Mouse (Mus musculus): ENCODE measurements around the gene Slc15a1.

Slc15a1 gene

DNA sequence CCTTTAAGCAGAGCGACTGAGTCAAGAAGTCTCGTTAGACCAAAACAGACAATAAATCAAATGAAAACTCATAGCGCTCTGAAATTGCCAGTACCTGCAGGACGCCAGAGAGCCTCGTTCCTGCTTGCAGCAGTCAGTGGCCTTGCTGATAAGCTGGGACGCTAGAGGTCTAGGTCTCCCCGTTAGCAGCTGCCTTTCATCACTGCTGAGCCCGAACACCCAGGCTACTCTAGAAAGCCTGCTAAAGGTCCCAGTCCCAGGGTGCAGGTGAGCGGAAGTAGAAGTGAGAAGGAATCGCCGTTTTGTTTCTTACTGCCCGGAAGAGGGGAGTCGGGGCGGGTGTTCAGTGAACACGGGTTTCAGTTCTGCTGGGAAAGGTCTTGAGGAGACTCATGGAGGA is 49.1 kb downstream of the Slc15a1 start:
- Histone ChIP-seq H3K27me3 (ENCODE audit: insufficient read depth, low read length) (no peaks in the 10 kb centered on the region), H3K4me1 (replicated peaks; ENCODE audit: low read depth, low read length) (peaks cover 26% of the 10 kb centered on the region), H3K36me3 (ENCODE audit: insufficient read depth, low read length) (peaks cover 6% of the 10 kb centered on the region), H3K4me3 (replicated peaks; ENCODE audit: low read length) (peak overlapping the region; percentile 74), H3K9me3 (ENCODE audit: low read length) (no peaks in the 10 kb centered on the region)
- no peak for TF ChIP-seq CTCF (conservative IDR thresholded peaks at IDR 0.05; ENCODE audit: low read length)

GRCm38 (mm10) chr14:121455527-121455926 is 49.5 kb downstream of the Slc15a1 start:
- peaks cover 29% of the 10 kb centered on the region for H3K4me1 ChIP-seq (replicated peaks; ENCODE audit: low read depth, low read length)
- TF ChIP-seq POU5F1 (IDR thresholded peaks at IDR 0.05; ENCODE audit: borderline replicate concordance, low read length) = no peak
- peak; percentile 83 for TF ChIP-seq CTCF (conservative IDR thresholded peaks at IDR 0.05; ENCODE audit: low read length)
- TF ChIP-seq NANOG (IDR thresholded peaks at IDR 0.05; ENCODE audit: borderline replicate concordance, low read length) = no peak
- no peaks in the 10 kb centered on the region for H3K9me3 ChIP-seq (ENCODE audit: low read length)

DNA sequence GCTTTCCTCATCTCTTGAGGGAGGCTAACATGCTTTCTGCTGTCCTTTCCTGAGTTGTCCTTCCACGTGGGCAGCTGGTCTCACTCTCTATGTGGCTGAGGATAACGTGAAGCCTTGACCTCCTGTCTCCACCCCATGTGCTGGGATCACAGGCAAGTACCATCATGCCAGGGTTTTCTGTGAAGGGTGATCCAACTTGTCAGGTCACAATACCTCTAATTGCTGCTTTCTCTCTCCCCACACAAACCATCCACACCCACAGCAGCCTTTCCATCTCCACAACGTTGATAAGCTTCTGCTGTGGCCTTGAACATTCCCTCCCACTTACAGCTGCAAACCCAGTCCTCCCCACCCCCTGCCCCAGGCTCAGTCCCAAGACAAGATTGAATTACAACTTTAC is 51.9 kb downstream of the Slc15a1 start:
- no peaks in the 10 kb centered on the region for H3K27me3 ChIP-seq (ENCODE audit: insufficient read depth, low read length)
- H3K4me1 ChIP-seq (replicated peaks; ENCODE audit: low read depth, low read length) = peaks cover 29% of the 10 kb centered on the region
- H3K4me3 ChIP-seq (replicated peaks; ENCODE audit: low read length) = no peak overlapping the region
- no peaks in the 10 kb centered on the region for H3K9me3 ChIP-seq (ENCODE audit: low read length)
- TF ChIP-seq CTCF (conservative IDR thresholded peaks at IDR 0.05; ENCODE audit: low read length) = no peak
- TF ChIP-seq NANOG (IDR thresholded peaks at IDR 0.05; ENCODE audit: borderline replicate concordance, low read length) = no peak
- TF ChIP-seq POU5F1 (IDR thresholded peaks at IDR 0.05; ENCODE audit: borderline replicate concordance, low read length) = no peak
- no peaks in the 10 kb centered on the region for H3K36me3 ChIP-seq (ENCODE audit: insufficient read depth, low read length)

More at GRCm38 (mm10) chr14:121455527-121455926, 49.5 kb downstream of the Slc15a1 start:
- H3K36me3 ChIP-seq (ENCODE audit: insufficient read depth, low read length) = peaks cover 2% of the 10 kb centered on the region; the same call in 1 of the 2 replicates
- peak overlapping the region; percentile 74 for H3K4me3 ChIP-seq (replicated peaks; ENCODE audit: low read length)
- H3K27me3 ChIP-seq (ENCODE audit: insufficient read depth, low read length) = no peaks in the 10 kb centered on the region

DNA sequence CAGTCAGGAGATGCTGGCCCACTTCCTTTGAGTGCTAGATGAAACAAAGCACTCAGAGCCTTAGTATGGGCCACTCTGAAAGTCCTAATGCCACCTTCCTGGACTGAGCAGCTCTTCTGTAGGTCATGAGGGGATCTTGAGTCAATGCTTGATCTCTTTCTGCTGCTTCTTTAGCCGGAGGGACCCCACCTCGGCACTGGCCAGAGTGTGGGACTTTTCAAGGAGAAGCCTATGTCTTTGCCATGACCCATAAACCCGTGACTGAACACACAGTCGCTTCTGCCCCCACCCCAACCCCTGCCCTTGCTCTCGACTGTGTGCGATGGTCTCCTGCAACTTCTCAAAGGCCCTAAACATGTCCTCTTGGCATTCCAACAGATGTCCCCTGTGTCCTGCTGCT is 52.8 kb downstream of the Slc15a1 start:
- no peak overlapping the region for H3K4me3 ChIP-seq (replicated peaks; ENCODE audit: low read length)
- TF ChIP-seq NANOG (IDR thresholded peaks at IDR 0.05; ENCODE audit: borderline replicate concordance, low read length) = no peak
- no peak for TF ChIP-seq CTCF (conservative IDR thresholded peaks at IDR 0.05; ENCODE audit: low read length)
- TF ChIP-seq POU5F1 (IDR thresholded peaks at IDR 0.05; ENCODE audit: borderline replicate concordance, low read length) = no peak
- no peaks in the 10 kb centered on the region for H3K36me3 ChIP-seq (ENCODE audit: insufficient read depth, low read length)

GRCm38 (mm10) chr14:121451424-121452029 is 53.5 kb downstream of the Slc15a1 start:
- Histone ChIP-seq H3K9me3 (ENCODE audit: low read length) (no peaks in the 10 kb centered on the region), H3K27me3 (ENCODE audit: insufficient read depth, low read length) (no peaks in the 10 kb centered on the region), H3K4me3 (replicated peaks; ENCODE audit: low read length) (no peak overlapping the region), H3K36me3 (ENCODE audit: insufficient read depth, low read length) (no peaks in the 10 kb centered on the region), H3K4me1 (replicated peaks; ENCODE audit: low read depth, low read length) (peaks cover 22% of the 10 kb centered on the region)
- no peak for TF ChIP-seq NANOG (IDR thresholded peaks at IDR 0.05; ENCODE audit: borderline replicate concordance, low read length)
- TF ChIP-seq CTCF (conservative IDR thresholded peaks at IDR 0.05; ENCODE audit: low read length) = no peak
- no peak for TF ChIP-seq POU5F1 (IDR thresholded peaks at IDR 0.05; ENCODE audit: borderline replicate concordance, low read length)

More for the DNA sequence above, 52.8 kb downstream of the Slc15a1 start:
- H3K4me1 ChIP-seq (replicated peaks; ENCODE audit: low read depth, low read length) = peaks cover 21% of the 10 kb centered on the region
- H3K27me3 ChIP-seq (ENCODE audit: insufficient read depth, low read length) = no peaks in the 10 kb centered on the region
- no peaks in the 10 kb centered on the region for H3K9me3 ChIP-seq (ENCODE audit: low read length)

GRCm38 (mm10) chr14:121450504-121451423 is 54.3 kb downstream of the Slc15a1 start:
- Histone ChIP-seq H3K27me3 (ENCODE audit: insufficient read depth, low read length) (no peaks in the 10 kb centered on the region), H3K9me3 (ENCODE audit: low read length) (no peaks in the 10 kb centered on the region)
- TF ChIP-seq POU5F1 (IDR thresholded peaks at IDR 0.05; ENCODE audit: borderline replicate concordance, low read length) (no peak), CTCF (conservative IDR thresholded peaks at IDR 0.05; ENCODE audit: low read length) (peak; percentile 54), NANOG (IDR thresholded peaks at IDR 0.05; ENCODE audit: borderline replicate concordance, low read length) (no peak)

GRCm38 (mm10) chr14:121446951-121447350 is 58.1 kb downstream of the Slc15a1 start:
- Histone ChIP-seq H3K4me3 (replicated peaks; ENCODE audit: low read length) (peak overlapping the region; percentile 49; the same call in 1 of the 2 replicates), H3K27me3 (ENCODE audit: insufficient read depth, low read length) (no peaks in the 10 kb centered on the region), H3K9me3 (ENCODE audit: low read length) (peaks cover 2% of the 10 kb centered on the region), H3K36me3 (ENCODE audit: insufficient read depth, low read length) (no peaks in the 10 kb centered on the region), H3K4me1 (replicated peaks; ENCODE audit: low read depth, low read length) (peaks cover 29% of the 10 kb centered on the region)
- no peak for TF ChIP-seq NANOG (IDR thresholded peaks at IDR 0.05; ENCODE audit: borderline replicate concordance, low read length)
- TF ChIP-seq POU5F1 (IDR thresholded peaks at IDR 0.05; ENCODE audit: borderline replicate concordance, low read length) = no peak
- TF ChIP-seq CTCF (conservative IDR thresholded peaks at IDR 0.05; ENCODE audit: low read length) = no peak

More at GRCm38 (mm10) chr14:121450504-121451423, 54.3 kb downstream of the Slc15a1 start:
- no peaks in the 10 kb centered on the region for H3K36me3 ChIP-seq (ENCODE audit: insufficient read depth, low read length)
- peaks cover 20% of the 10 kb centered on the region for H3K4me1 ChIP-seq (replicated peaks; ENCODE audit: low read depth, low read length)
- no peak overlapping the region for H3K4me3 ChIP-seq (replicated peaks; ENCODE audit: low read length)

GRCm38 (mm10) chr14:121445194-121445593 is 59.9 kb downstream of the Slc15a1 start:
- Histone ChIP-seq H3K27me3 (ENCODE audit: insufficient read depth, low read length) (no peaks in the 10 kb centered on the region), H3K36me3 (ENCODE audit: insufficient read depth, low read length) (no peaks in the 10 kb centered on the region), H3K9me3 (ENCODE audit: low read length) (peaks cover 14% of the 10 kb centered on the region), H3K4me3 (replicated peaks; ENCODE audit: low read length) (no peak overlapping the region), H3K4me1 (replicated peaks; ENCODE audit: low read depth, low read length) (peaks cover 23% of the 10 kb centered on the region)
- no peak for TF ChIP-seq POU5F1 (IDR thresholded peaks at IDR 0.05; ENCODE audit: borderline replicate concordance, low read length)
- TF ChIP-seq NANOG (IDR thresholded peaks at IDR 0.05; ENCODE audit: borderline replicate concordance, low read length) = no peak
- peak; percentile 56 for TF ChIP-seq CTCF (conservative IDR thresholded peaks at IDR 0.05; ENCODE audit: low read length)
